Mouse (Mus musculus) A20 (cell line): Measurements from ENCODE around the gene Pde6c.
A peak's percentile ranks its signal among the peaks of the same experiment; 100 is the strongest.

Source experiments
- DNase-seq: peaks from one replicate; pipeline ENCODE4 v3.0.0-alpha.2; 2011; ENCODE audit warnings: low read depth, low spot score

Pde6c gene

GRCm38 (mm10) chr19:38132481-38132880, at the start of gene Pde6c:
Gene Pde6c, plus strand, starts transcription at chr19:38132781.
- no peak for DNase-seq

GRCm38 (mm10) chr19:38082931-38083525, 49.6 kb upstream of the Pde6c start:
- DNase-seq: no peak

GRCm38 (mm10) chr19:38085841-38086240, 46.7 kb upstream of the Pde6c start:
- DNase-seq: no peak

- peak; percentile 18 for DNase-seq
Measured at GRCm38 (mm10) chr19:38086948-38087551, 45.5 kb upstream of the Pde6c start.

DNA sequence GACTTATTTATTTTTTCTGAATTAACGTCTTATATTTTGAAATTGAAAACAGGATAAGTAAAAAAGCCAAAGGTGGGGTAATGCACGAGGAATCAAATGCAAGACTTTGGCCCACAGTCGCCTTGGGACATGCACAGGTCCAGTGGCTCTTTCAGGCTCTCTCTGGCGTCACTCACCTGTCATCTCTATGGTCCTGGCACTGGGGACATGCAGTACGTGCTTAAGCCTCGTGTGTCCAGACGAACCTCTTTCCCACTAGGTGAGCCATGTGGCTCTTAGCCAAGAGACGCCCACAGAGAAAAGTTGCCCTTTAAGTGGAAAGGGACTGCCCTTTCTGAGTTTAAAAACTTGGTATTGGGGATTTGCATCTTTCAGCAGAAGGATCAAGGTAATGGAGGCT, 43.2 kb upstream of the Pde6c start:
- DNase-seq: no peak

DNA sequence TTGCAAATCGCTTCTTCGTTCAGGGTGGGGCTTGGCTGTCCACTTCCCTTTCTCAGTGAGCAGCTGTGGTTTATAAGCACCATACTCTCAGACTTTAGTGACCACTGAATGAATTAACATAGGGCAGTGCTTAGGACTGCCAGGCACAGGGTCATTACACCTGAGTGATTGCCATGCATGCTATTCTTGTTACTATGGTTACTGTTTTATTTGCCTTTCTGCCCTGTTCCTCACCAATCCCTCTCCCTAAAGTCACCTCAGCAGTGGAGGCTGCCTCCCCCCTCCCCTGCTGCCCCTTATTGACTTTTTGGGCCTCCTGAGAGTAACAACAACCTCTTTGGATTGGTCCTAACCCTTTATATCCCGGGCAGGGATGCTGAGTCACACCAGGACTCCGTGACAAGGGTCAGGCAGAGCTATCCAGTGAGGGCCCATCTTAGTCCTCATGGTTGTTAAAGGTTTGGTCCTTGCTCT, 41.0 kb upstream of the Pde6c start:
- DNase-seq: peak; percentile 51

- DNase-seq: no peak
Measured at GRCm38 (mm10) chr19:38096231-38096630, 36.4 kb upstream of the Pde6c start.

DNA sequence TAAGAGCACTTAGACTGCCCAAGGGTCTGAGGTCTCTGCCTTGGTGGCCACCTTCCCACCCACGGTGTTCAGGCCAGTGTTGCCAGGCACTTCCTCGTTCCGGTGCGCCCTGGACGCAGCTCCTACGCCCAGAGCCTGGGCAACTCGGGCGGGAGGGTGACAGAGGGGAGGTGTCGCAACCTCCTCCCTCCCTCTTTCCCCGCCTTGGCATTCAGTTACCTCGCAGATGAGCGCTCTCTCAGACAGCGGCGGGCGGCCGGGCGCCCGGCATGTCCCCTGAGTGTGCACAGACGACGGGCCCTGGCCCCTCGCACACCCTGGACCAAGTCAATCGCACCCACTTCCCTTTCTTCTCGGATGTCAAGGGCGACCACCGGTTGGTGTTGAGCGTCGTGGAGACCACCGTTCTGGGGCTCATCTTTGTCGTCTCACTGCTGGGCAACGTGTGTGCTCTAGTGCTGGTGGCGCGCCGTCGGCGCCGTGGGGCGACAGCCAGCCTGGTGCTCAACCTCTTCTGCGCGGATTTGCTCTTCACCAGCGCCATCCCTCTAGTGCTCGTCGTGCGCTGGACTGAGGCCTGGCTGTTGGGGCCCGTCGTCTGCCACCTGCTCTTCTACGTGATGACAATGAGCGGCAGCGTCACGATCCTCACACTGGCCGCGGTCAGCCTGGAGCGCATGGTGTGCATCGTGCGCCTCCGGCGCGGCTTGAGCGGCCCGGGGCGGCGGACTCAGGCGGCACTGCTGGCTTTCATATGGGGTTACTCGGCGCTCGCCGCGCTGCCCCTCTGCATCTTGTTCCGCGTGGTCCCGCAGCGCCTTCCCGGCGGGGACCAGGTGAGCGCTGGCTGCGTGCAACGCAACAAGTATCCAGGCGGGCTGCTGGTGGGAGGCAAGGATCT, 35.5 kb upstream of the Pde6c start, which contains the start of gene Ffar4:
Gene Ffar4, plus strand, starts transcription at position 214 of the 901 bp plus-strand sequence.
- no peak for DNase-seq

- no peak for DNase-seq
Measured at GRCm38 (mm10) chr19:38107871-38108270, 24.7 kb upstream of the Pde6c start.

- peak; percentile 69 for DNase-seq
Measured at GRCm38 (mm10) chr19:38109506-38110242, 22.9 kb upstream of the Pde6c start.

GRCm38 (mm10) chr19:38111056-38111455, 21.5 kb upstream of the Pde6c start:
- DNase-seq: no peak

DNA sequence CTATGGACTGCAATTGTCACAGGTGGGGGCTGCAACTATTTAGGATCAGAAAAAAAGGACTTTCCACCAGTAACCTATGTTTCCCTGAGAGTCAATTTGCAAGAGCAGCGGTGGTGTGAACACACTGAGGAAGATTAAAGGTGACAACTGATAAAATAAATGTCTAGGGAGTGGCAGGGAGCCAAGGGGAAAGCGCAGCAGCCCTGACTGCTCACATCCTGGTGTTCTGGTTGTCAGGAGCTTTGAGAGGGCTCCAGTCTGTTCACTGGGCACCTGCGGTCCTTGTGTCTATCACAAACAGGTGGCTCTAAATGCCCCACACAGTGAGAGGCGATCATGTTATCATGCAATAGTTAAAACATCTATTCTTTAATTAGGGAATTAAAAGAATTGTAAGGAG, 20.0 kb upstream of the Pde6c start:
- no peak for DNase-seq

DNA sequence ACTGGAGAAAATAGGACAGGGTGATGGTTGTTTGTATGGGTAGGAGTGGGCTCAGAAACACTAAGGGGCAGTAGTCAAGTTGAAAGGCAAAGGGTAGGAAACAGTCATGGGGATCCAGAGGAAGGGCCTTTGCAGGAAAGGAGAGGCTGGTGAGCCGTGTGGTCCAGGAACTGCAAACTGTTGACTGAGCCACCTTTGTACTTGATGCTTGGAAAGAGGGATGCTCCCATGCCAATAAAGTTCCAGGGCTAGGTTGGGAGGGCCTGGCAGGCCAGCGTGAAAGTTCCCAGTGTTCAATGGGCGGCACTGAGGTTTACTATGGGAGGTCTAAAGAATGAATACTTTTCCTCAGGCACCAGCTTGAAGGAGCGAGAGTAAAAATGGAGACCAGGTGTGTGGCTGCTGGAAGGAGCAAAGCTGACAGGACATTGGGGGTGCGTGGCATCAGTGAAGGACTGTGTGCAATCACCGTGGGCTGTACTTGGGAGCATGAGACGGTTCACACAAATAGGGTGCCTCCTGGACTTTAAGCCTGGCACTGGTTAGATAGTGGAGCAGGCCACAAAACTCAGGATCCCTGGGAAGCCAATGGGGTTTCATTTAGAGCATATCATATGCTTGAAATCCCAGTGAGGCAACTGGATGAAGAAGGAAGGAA, 17.6 kb upstream of the Pde6c start:
- no peak for DNase-seq

DNA sequence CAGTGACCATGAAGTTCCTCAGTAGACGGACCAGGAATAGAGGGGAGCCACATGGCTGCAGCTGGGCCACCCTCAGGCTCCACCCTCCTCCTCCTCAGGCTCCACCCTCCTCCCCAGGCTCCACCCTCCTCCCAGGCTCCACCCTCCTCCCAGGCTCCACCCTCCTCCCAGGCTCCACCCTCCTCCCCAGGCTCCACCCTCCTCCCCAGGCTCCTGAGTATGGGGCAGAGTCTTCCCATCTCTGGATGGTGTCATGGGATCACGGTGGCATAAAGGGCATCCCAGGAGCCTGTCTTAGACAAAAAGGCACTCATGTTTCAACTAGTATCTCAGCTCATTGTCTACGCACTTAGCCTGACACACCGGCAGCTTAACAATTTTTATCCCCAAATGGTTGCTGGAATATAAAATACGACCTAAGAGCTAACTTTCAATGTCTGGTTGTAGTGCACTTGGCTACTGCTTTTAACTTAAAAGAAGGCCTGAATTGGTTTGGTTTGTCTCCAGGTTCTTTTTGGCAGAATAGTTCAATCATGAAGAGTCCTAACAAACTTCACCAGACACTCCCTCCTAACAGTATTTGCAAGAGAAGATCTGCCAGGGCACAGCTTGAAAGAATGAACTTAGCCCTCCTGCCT, 12.3 kb upstream of the Pde6c start:
- no peak for DNase-seq

DNA sequence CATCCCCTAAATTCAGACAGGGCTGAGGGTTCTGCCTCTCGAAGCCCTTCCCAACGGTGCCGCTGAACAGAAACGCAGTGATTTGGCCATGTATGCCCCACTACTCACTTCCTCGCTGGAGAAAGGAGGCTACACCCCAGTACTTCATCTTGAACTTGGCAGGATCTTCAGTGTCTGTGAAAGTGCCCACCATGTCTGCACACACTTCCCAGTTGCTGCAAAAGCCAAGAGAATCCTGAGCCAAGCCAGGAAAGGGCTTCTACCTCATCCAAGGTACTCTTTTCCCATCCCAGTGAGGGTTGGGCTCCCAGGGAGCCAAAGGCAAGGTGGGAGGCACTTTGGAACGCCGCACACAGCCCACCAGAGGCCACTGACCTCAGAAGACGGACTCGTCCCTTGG, 8.7 kb upstream of the Pde6c start:
- no peak for DNase-seq

- no peak for DNase-seq
Measured at GRCm38 (mm10) chr19:38124401-38125218, 8.0 kb upstream of the Pde6c start.

DNA sequence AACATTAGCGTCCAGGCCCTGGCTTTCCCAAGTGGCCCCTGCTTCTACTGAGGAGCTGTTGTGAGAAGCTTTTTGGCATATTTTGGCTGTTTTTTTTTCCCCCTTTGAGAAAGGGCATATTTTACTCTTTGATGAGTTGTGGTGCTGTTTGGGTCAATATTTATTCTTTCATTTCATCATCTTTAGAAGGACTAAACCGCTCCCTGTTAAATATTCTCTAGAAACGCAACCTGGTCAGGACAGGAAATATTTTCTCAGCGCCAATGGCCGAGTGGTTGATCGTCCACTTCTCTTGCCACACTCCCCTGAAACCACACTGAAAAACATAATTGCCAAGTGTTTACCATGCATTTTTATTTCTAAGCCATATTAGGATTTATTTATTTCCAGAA, 7.4 kb upstream of the Pde6c start, which contains the start of gene Rbp4:
Gene Rbp4, minus strand, starts transcription at position 63 of the 392 bp plus-strand sequence.
- no peak for DNase-seq

- DNase-seq: no peak
Measured at GRCm38 (mm10) chr19:38126656-38127055, 5.9 kb upstream of the Pde6c start.

DNA sequence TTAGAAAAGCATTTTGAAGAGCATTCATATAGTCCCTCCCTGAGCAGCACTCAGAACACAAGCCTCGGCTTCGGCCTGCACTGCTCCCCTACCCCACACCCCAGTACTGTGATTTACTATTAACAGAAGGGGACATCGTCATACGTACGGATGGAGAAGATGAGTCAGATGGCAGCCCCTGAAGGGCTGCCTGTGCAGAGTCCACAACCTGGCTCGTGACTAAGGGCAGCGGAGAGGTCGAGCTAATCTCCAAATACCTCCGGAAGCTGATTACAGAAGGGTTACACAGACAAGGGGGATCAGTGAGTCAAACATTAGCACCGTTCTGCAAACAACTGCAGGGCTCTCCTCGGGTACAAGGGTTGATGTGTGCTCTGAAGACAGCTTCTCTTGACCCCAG, 1.4 kb downstream of the Pde6c start:
- no peak for DNase-seq

GRCm38 (mm10) chr19:38134806-38135205, 2.2 kb downstream of the Pde6c start:
- DNase-seq: no peak
